Mouse (Mus musculus) CH12.LX (cell line): ENCODE results near the gene Bclaf1. TPM values are rescaled to one million over a fixed set of nuclear protein-coding genes. Genes with fewer than 3 reads are reported as not detected.
A peak's percentile ranks its signal among the peaks of the same experiment; 100 is the strongest.

Source experiments
- DNase-seq: peaks from one replicate; pipeline ENCODE4 v3.0.0-alpha.2; 2013; ENCODE audit errors: extremely low read depth
- H3K27ac ChIP-seq: 2 replicates; pipeline ENCODE4 v1.5.1; 2012; ENCODE audit warnings: low read depth, mild to moderate bottlenecking, control low read depth, moderate library complexity; ENCODE audit not compliant: insufficient read depth
- H3K27me3 ChIP-seq: replicated peaks from 2 replicates; pipeline ENCODE3; 2012; ENCODE audit warnings: inconsistent platforms
- H3K36me3 ChIP-seq, 2 experiments: replicated peaks in 1 of 2; 2 replicates each; pipeline versions ENCODE3 to v1.6.1; 2012; ENCODE audit warnings: inconsistent platforms in 1 of 2, low read length in 1 of 2, mild to moderate bottlenecking in 1 of 2, mixed read lengths in 1 of 2, moderate library complexity in 1 of 2; ENCODE audit not compliant: control insufficient read depth in 1 of 2, insufficient read depth in 1 of 2
- H3K4me1 ChIP-seq, 2 experiments: 2 replicates each; pipeline ENCODE4 v1.6.1; 2012; ENCODE audit warnings: inconsistent platforms in 1 of 2, moderate library complexity in 1 of 2; ENCODE audit not compliant: insufficient read depth in 2 of 2, control insufficient read depth in 1 of 2
- H3K4me2 ChIP-seq: 2 replicates; pipeline ENCODE4 v1.6.1; 2012; ENCODE audit warnings: low read depth, mild to moderate bottlenecking, control low read depth; ENCODE audit not compliant: poor library complexity, insufficient read depth, severe bottlenecking
- H3K4me3 ChIP-seq, 3 experiments: fragments of 150-350 bp in 1 of 3; sonication (generic) in 1 of 3; replicated peaks in 1 of 3; 2 replicates each; pipeline versions ENCODE3 to v1.5.1; 2011 to 2012; ENCODE audit warnings: low read depth in 2 of 3, low read length in 2 of 3, mild to moderate bottlenecking in 2 of 3, moderate library complexity in 2 of 3, control low read depth in 1 of 3, improper control_type of control experiment in 1 of 3, inconsistent platforms in 1 of 3, mixed read lengths in 1 of 3; ENCODE audit not compliant: poor library complexity in 1 of 3
- H3K79me2 ChIP-seq: replicated peaks from 2 replicates; pipeline ENCODE4 v1.6.1; 2012; ENCODE audit warnings: mild to moderate bottlenecking, moderate library complexity; ENCODE audit not compliant: control insufficient read depth, poor library complexity, insufficient read depth, severe bottlenecking; ENCODE audit errors: extremely low read depth
- H3K9ac ChIP-seq: 2 replicates; pipeline ENCODE4 v1.6.1; 2012; ENCODE audit warnings: low read depth, mild to moderate bottlenecking, control low read depth, moderate library complexity; ENCODE audit not compliant: insufficient read depth
- H3K9me3 ChIP-seq: replicated peaks from 2 replicates; pipeline ENCODE3; 2012; ENCODE audit warnings: low read length, inconsistent platforms, mixed read lengths
- BHLHE40 ChIP-seq: IDR thresholded peaks from 2 replicates; pipeline ENCODE4 v1.6.1; 2011; ENCODE audit warnings: mild to moderate bottlenecking, low read depth, low read length, improper control_type of control experiment
- CHD2 ChIP-seq: IDR thresholded peaks from 2 replicates; pipeline ENCODE4 v1.6.1; 2011; ENCODE audit warnings: low read length, improper control_type of control experiment
- ELF1 ChIP-seq: IDR thresholded peaks from 2 replicates; pipeline ENCODE4 v1.6.1; 2014; ENCODE audit warnings: low read depth, mild to moderate bottlenecking, inconsistent platforms, low read length, improper control_type of control experiment
- EP300 ChIP-seq: IDR thresholded peaks from 2 replicates; pipeline ENCODE4 v1.6.1; 2011; ENCODE audit warnings: low read length, improper control_type of control experiment
- GABPA ChIP-seq: IDR thresholded peaks from 2 replicates; pipeline ENCODE4 v1.6.1; 2012; ENCODE audit warnings: low read depth, low read length, improper control_type of control experiment, inconsistent platforms; ENCODE audit not compliant: insufficient replicate concordance
- MAFK ChIP-seq: IDR thresholded peaks from 2 replicates; pipeline ENCODE4 v1.6.1; 2011; ENCODE audit warnings: low read length, improper control_type of control experiment; ENCODE audit not compliant: insufficient replicate concordance
- MYC ChIP-seq: IDR thresholded peaks from 2 replicates; pipeline ENCODE4 v1.6.1; 2011; ENCODE audit warnings: low read depth, mild to moderate bottlenecking, improper control_type of control experiment, low read length
- RAD21 ChIP-seq: IDR thresholded peaks from 2 replicates; pipeline ENCODE4 v1.6.1; 2011; ENCODE audit warnings: low read depth, mild to moderate bottlenecking, low read length, improper control_type of control experiment, moderate library complexity
- RCOR1 ChIP-seq: conservative IDR thresholded peaks from 2 replicates; pipeline ENCODE4 v1.6.1; 2012; ENCODE audit warnings: low read depth, mild to moderate bottlenecking, inconsistent platforms, low read length, improper control_type of control experiment
- SIN3A ChIP-seq: IDR thresholded peaks from 2 replicates; pipeline ENCODE4 v1.6.1; 2012; ENCODE audit warnings: low read length, improper control_type of control experiment, inconsistent platforms
- TCF12 ChIP-seq: IDR thresholded peaks from 2 replicates; pipeline ENCODE4 v1.6.1; 2014; ENCODE audit warnings: low read depth, mild to moderate bottlenecking, inconsistent platforms, low read length, improper control_type of control experiment
- UBTF ChIP-seq: IDR thresholded peaks from 2 replicates; pipeline ENCODE4 v1.6.1; 2012; ENCODE audit warnings: low read depth, mild to moderate bottlenecking, inconsistent platforms, low read length, improper control_type of control experiment, moderate library complexity
- USF1 ChIP-seq: IDR thresholded peaks from 2 replicates; pipeline ENCODE4 v1.6.1; 2014; ENCODE audit warnings: low read depth, mild to moderate bottlenecking, inconsistent platforms, low read length, improper control_type of control experiment
- ZC3H11A ChIP-seq: IDR thresholded peaks from 2 replicates; pipeline ENCODE4 v1.6.1; 2012; ENCODE audit warnings: low read depth, mild to moderate bottlenecking, inconsistent platforms, low read length, improper control_type of control experiment
- ZMIZ1 ChIP-seq: IDR thresholded peaks from 2 replicates; pipeline ENCODE4 v1.6.1; 2012; ENCODE audit warnings: low read depth, mild to moderate bottlenecking, inconsistent platforms, low read length, improper control_type of control experiment
- ZNF384 ChIP-seq: IDR thresholded peaks from 2 replicates; pipeline ENCODE4 v1.6.1; 2012; ENCODE audit warnings: low read depth, low read length, improper control_type of control experiment, inconsistent platforms
- dilution Hi-C: fragments of 300-500 bp; cut with MboI; formaldehyde crosslinking; loops from 2 replicates; pipeline ENCODE4 v1.14.3; 2020; ENCODE audit warnings: low sequenced_read_pairs; ENCODE audit not compliant: extremely low pct_unique_long_range_greater_than_20kb, extremely low pct_ligation_motif_present
- in situ Hi-C: fragments of 300-500 bp; cut with MboI; formaldehyde crosslinking; loops from 3 replicates; pipeline ENCODE4 v1.14.3; 2019; ENCODE audit warnings: low sequenced_read_pairs, low pct_ligation_motif_present, low pct_unique_long_range_greater_than_20kb, mixed read lengths
- polyA plus RNA-seq: library from polyadenylated mRNA; unstranded; fragments of >175 nt; gene quantifications from 2 replicates; pipeline ENCODE4 v1.2.1, GENCODE M21; 2012; ENCODE audit warnings: low read depth; ENCODE audit not compliant: insufficient read length
- total RNA-seq, 2 experiments: library from RNA; depleted of rRNA; stranded (reverse); fragments of 300-350 nt in 1 of 2; fragments of >200 nt in 1 of 2; gene quantifications; 2 replicates each; pipeline ENCODE4 v1.2.3; 2012 to 2014

Gene Bclaf1
- total and polyA plus RNA-seq, 3 experiments, result 84.2 to 242 (median 186) TPM

DNA sequence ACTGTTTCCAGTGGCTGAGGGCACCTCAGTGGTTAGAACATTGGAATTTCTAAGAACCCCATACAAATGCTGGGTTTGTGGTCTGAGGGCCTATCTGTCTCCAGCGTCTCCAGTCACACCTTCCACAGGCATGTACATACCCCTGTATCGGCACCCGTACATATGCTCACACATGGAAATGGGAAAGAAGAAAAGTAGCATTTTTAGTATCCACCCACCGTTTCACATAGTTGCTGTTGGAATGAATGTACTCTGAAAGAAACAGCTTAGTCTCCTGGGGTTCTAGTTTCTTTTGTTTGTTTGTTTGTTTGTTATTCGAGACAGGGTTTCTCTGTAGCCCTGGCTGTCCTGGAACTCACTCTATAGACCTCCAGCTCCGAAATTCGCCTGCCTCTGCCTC is 25.6 kb downstream of the Bclaf1 start:
- Histone ChIP-seq H3K4me2 (no peak overlapping the region), H3K27me3 (no peaks in the 10 kb centered on the region), H3K9me3 (no peaks in the 10 kb centered on the region), H3K9ac (no peak overlapping the region), H3K79me2 (peaks cover 10% of the 10 kb centered on the region), H3K4me3 (no peak overlapping the region), H3K4me1 (no peaks in the 10 kb centered on the region), H3K36me3 (peaks cover 47 to 95% of the 10 kb centered on the region in 2 experiments), H3K27ac (no peak overlapping the region)
- DNase-seq, result no peak
- in situ Hi-C loops, result no loop called here
- dilution Hi-C loops, result no loop called here
- TF ChIP-seq MYC, result no peak
- no peak for TF ChIP-seq TCF12
- no peak for TF ChIP-seq USF1
- TF ChIP-seq GABPA, result no peak
- TF ChIP-seq MAFK, result no peak
- no peak for TF ChIP-seq UBTF
- no peak for TF ChIP-seq SIN3A
- TF ChIP-seq ELF1, result no peak
- TF ChIP-seq RAD21, result no peak
- TF ChIP-seq RCOR1, result no peak
- no peak for TF ChIP-seq ZNF384
- TF ChIP-seq EP300, result no peak
- TF ChIP-seq ZC3H11A, result no peak
- TF ChIP-seq CHD2, result no peak
- TF ChIP-seq BHLHE40, result no peak

DNA sequence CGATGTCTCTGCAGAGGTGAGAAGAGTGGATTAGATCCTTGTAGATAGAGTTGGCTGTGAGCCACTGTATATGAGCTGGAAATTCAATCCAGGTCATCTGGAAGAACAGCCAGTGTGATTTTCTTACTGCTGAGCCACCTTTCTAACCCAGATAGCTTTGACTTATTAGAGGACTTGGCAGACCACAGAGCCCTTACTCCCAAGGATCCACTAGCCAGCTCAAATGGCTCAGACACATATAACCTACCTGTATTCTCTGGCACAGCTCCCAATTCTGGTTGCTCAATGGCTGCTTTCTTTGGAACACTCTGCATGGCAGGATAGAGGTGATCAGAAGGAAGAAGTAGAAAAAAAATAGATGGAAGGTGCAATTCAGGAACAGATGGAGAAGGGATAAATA is 33.5 kb downstream of the Bclaf1 start:
- DNase-seq, result no peak
- H3K9ac ChIP-seq, result no peak overlapping the region
- peaks cover 40 to 62% of the 10 kb centered on the region in 2 experiments for H3K36me3 ChIP-seq
- no peaks in the 10 kb centered on the region for H3K27me3 ChIP-seq
- dilution Hi-C loops (no loop called here), in situ Hi-C loops (no loop called here)
- no peak overlapping the region for H3K4me3 ChIP-seq
- H3K4me1 ChIP-seq, result peaks cover 5 to 15% of the 10 kb centered on the region in 2 experiments; a peak in 3 of 4 replicates
- H3K4me2 ChIP-seq, result no peak overlapping the region
- H3K79me2 ChIP-seq, result no peaks in the 10 kb centered on the region
- TF ChIP-seq SIN3A (no peak), ZMIZ1 (peak; percentile 37; the same call in 1 of the 2 replicates)
- no peak overlapping the region for H3K27ac ChIP-seq
- no peaks in the 10 kb centered on the region for H3K9me3 ChIP-seq
